Mouse (Mus musculus) bone marrow macrophage, adult 2 months (primary cell): ENCODE data around the gene Hist2h2be. TPM values are rescaled to one million over a fixed set of nuclear protein-coding genes. Genes with fewer than 3 reads are reported as not detected.
"Not testable (repeated sequence)": the region's sequence is repeated elsewhere in the genome, so short reads cannot be mapped to it uniquely, and the experiment has no call there.

Source experiments
- H3K27ac ChIP-seq: 2 replicates; pipeline ENCODE4 v1.5.1; 2012; ENCODE audit warnings: low read depth, low read length; ENCODE audit not compliant: insufficient read depth
- H3K4me1 ChIP-seq: 2 replicates; pipeline ENCODE4 v1.6.1; 2012; ENCODE audit warnings: low read length; ENCODE audit not compliant: control insufficient read depth, insufficient read depth
- H3K4me3 ChIP-seq: 2 replicates; pipeline ENCODE4 v1.5.1; 2012; ENCODE audit warnings: mild to moderate bottlenecking, low read length, moderate library complexity; ENCODE audit not compliant: insufficient read depth
- CTCF ChIP-seq: IDR thresholded peaks from 2 replicates; pipeline ENCODE4 v1.5.1; 2012; ENCODE audit warnings: low read depth, mild to moderate bottlenecking, low read length, moderate library complexity
- POLR2A ChIP-seq: IDR thresholded peaks from 2 replicates; pipeline ENCODE4 v1.6.1; 2012; ENCODE audit warnings: mild to moderate bottlenecking, low read depth, low read length, borderline replicate concordance
- polyA plus RNA-seq: library from polyadenylated mRNA; stranded (reverse); fragments of >200 nt; gene quantifications from 2 replicates; pipeline ENCODE4 v1.2.4, GENCODE M21; 2012; ENCODE audit not compliant: missing spikeins, insufficient read depth, insufficient read length

Hist2h2be gene
- polyA plus RNA-seq, 1 experiment, result 13.9 TPM

- H3K27ac ChIP-seq, result no peak within 1 kb of the TSS
- H3K4me1 ChIP-seq, result peaks cover 28% of the 10 kb centered on the region
- no peak for TF ChIP-seq POLR2A
- TF ChIP-seq CTCF, result no peak
- peak within 1 kb of the TSS; percentile 59 for H3K4me3 ChIP-seq
Observed at GRCm38 (mm10) chr3:96180727-96181477, 40.0 kb upstream of the Hist2h2be start, which contains the start of gene Sv2a. TSS of gene Sv2a (plus strand) at chr3:96181151.

DNA sequence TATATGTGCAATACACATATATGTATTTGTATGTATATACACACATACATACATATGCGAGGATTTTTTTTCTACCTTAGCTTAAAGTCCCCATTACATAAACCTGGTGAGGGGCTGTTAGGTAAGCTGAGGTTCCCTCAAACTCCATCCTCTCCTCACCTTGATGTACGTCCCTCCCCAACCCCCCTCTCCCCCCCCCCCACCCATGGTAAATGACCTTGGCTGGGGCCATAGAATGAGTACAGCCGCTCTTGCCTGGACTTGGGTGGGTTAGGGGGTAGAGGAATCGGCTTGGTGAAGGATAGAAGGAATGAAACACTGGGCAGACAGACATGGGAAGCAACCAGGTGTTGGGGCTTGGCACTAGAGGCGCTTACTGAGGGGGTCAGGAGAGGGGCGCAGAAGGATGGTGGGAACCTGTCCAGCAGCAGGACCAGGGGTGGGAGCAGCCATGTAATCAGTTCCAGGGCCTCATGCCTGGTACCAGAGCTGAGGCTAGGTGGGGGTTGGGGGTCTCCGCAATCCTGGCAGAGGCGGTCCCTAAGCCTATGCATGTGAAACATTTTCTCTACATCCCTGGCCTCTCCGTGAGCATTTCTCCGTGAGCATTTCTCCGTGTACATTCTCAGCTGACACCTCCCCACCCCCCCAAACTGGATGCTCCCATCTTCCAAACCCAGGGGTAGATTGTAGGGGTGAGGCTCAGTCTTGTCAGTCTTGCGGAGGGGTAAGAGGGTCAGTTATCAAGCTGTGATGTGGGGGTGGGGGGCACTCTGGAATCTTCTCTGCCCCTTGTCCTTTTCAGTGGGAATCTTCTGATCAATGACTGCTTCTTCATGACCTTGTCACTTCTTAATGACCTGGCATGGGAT is 39.2 kb upstream of the Hist2h2be start:
- TF ChIP-seq CTCF (no peak), POLR2A (no peak)
- H3K4me3 ChIP-seq, result no peak overlapping the region
- peaks cover 20% of the 10 kb centered on the region for H3K4me1 ChIP-seq
- H3K27ac ChIP-seq, result no peak overlapping the region

DNA sequence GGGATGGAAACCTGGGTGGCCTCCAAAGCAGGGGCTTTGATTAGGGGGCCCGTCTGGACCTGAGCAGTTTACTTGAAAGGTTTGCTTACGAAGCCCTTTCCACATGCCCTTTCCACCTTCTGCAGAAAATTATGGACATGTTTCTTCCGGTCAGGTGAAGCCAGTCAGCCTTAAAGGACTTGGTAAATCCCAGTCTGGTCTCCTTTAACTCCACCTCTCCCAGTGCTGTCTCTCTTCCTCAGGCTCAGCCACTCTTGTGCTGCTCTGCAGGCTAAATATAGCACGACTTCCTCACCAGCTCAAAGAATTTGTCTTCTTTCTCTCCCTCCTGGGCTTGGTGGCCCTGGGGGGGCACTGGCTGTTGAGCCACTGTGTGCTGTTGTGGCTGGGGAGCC is 38.5 kb upstream of the Hist2h2be start:
- TF ChIP-seq POLR2A (no peak), CTCF (no peak)
- Histone ChIP-seq H3K4me1 (peaks cover 20% of the 10 kb centered on the region), H3K4me3 (no peak overlapping the region)

DNA sequence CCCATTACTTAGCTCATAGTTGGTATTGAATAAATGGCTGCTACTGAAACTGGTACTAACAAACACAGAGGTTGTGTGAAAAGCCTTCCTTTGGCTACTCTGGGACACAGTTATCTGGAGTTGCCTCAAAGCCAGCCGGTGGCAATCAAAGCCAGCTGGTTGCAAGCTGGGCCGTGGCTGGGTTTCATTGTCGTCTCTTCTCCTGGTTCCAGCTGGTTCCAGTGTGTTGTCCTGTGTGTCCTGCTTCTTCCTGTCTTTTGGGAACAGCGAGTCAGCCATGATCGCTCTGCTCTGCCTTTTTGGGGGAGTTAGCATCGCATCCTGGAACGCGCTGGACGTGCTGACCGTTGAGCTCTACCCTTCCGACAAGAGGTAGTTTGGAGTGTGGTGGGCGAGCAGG is 27.9 kb upstream of the Hist2h2be start:
- no peak for TF ChIP-seq POLR2A
- TF ChIP-seq CTCF, result no peak
- H3K4me3 ChIP-seq, result no peak overlapping the region
- H3K4me1 ChIP-seq, result peaks cover 5% of the 10 kb centered on the region
- no peak overlapping the region for H3K27ac ChIP-seq

More for the DNA sequence above, 38.5 kb upstream of the Hist2h2be start:
- peak overlapping the region; percentile 2; the same call in 1 of the 2 replicates for H3K27ac ChIP-seq

GRCm38 (mm10) chr3:96194966-96195365 is 26.0 kb upstream of the Hist2h2be start:
- H3K27ac ChIP-seq, result no peak overlapping the region
- TF ChIP-seq POLR2A, result no peak
- no peak for TF ChIP-seq CTCF
- H3K4me3 ChIP-seq, result no peak overlapping the region
- H3K4me1 ChIP-seq, result peaks cover 11% of the 10 kb centered on the region

DNA sequence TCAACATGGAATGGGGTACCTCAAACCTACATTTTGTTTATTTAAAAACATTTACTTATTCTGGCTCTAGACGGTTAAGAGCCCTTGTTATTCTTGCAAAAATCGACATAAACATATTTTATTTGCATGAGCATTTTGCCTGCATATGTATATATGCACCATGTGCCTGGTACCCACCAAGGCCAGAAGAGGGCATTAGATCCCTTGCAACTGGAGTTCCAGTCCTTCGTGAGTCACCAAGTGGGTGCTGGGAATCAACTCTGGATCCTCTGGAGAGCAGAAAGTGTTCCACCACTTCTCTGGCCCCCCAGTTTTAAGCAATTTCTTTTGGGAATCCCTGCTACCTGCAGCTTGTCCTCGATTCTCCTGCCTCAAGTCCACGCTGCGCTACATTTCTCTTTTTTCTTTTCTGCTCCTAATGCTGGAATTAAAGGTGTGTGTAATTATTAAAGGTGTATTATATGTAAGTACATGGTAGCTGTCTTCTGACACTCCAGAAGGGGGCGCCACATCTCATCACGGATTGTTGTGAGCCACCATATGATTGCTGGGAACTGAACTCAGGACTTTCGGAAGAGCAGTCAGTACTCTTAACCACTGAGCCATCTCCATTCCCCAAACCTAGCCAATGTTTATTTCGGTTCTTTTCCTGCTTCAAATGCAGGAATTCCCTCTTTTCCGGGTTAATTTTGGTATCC is 25.2 kb upstream of the Hist2h2be start:
- no peak overlapping the region for H3K4me3 ChIP-seq
- H3K4me1 ChIP-seq, result peaks cover 11% of the 10 kb centered on the region

DNA sequence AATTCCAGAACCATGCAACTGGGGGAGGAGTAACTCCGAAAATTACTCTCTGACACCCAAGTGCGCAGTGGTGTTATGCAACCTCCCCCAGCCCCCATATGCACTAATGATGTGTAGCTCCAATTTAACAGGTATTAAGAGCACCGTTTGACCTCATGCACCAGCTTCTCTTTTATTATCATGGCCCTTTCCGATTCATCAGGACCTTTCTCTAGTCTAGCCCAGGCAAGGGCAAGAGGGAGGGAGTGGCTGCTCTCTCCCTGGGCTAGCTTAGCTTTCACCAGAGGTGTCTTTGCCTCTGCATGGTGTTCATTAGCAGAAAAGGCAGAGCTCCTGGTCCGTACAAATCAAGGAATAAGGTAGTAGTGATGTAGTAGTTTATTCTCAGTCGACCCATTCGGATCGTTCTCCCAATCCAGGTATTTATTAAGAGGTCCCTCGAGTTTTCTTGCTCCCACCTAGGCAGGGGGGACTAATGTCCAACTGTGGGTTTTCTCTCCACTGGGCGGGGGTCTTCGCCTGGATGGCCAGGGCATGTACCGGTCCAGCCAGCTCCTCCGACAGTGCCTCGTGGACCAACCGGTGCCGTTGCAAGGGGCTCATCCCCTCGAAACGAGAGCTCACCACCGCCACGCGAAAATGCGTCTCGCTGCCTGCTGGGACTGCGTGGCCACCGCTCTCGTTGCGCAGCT is 24.3 kb upstream of the Hist2h2be start:
- Histone ChIP-seq H3K27ac (peak overlapping the region; percentile 62; the same call in 1 of the 2 replicates), H3K4me3 (peak overlapping the region; percentile 77), H3K4me1 (peaks cover 11% of the 10 kb centered on the region)
- no peak for TF ChIP-seq POLR2A
- TF ChIP-seq CTCF, result no peak

More for the DNA sequence above, 25.2 kb upstream of the Hist2h2be start:
- H3K27ac ChIP-seq, result no peak overlapping the region
- TF ChIP-seq CTCF (no peak; the same call in 1 of the 2 replicates), POLR2A (no peak)

GRCm38 (mm10) chr3:96197129-96197749 is 23.7 kb upstream of the Hist2h2be start:
- peak overlapping the region; percentile 77 for H3K4me3 ChIP-seq
- H3K4me1 ChIP-seq, result peaks cover 11% of the 10 kb centered on the region
- H3K27ac ChIP-seq, result peak overlapping the region; percentile 62
- TF ChIP-seq POLR2A (0 out of 2 replicates have a peak, but pooled peaks have one; percentile 30), CTCF (no peak)

GRCm38 (mm10) chr3:96198181-96198580 is 22.7 kb upstream of the Hist2h2be start:
- H3K4me1 ChIP-seq, result peaks cover 11% of the 10 kb centered on the region
- TF ChIP-seq CTCF, result no peak
- TF ChIP-seq POLR2A, result no peak
- H3K4me3 ChIP-seq, result 0 out of 2 replicates have a peak overlapping the region, but pooled peaks have one; percentile 9
- H3K27ac ChIP-seq, result no peak overlapping the region

- not testable (repeated sequence) for H3K4me3 ChIP-seq, H3K27ac ChIP-seq
- H3K4me1 ChIP-seq, result peaks cover 11% of the 10 kb centered on the region
Observed at GRCm38 (mm10) chr3:96198601-96199251, 22.2 kb upstream of the Hist2h2be start.
